Mouse (Mus musculus) stomach, postnatal 0 days (tissue): Measurements from ENCODE around the gene Alg2. TPM values are rescaled to one million over a fixed set of nuclear protein-coding genes. Genes with fewer than 3 reads are reported as not detected.

Experiments used
- ATAC-seq: fragments of 200-750 bp; cut with Nextera tagmentation; 2 replicates; pipeline ENCODE4 v1.8.0; 2017; ENCODE audit not compliant: low FRiP score, low TSS enrichment
- DNase-seq: peaks from one replicate; pipeline ENCODE4 v3.0.0-alpha.2; 2016; ENCODE audit warnings: low spot score
- H3K27ac ChIP-seq: fragments of 300-500 bp; sonication (generic); replicated peaks from 2 replicates; pipeline ENCODE4 v1.5.1; 2014; ENCODE audit warnings: mild to moderate bottlenecking, control low read depth
- H3K27me3 ChIP-seq: fragments of 300-500 bp; sonication (generic); 2 replicates; pipeline ENCODE4 v1.6.1; 2014; ENCODE audit warnings: low read length; ENCODE audit not compliant: control insufficient read depth, insufficient read depth
- H3K36me3 ChIP-seq: fragments of 300-500 bp; sonication (generic); 2 replicates; pipeline ENCODE4 v1.6.1; 2014; ENCODE audit warnings: low read length, mixed read lengths; ENCODE audit not compliant: control insufficient read depth, insufficient read depth
- H3K4me1 ChIP-seq: fragments of 300-500 bp; sonication (generic); replicated peaks from 2 replicates; pipeline ENCODE4 v1.6.1; 2014; ENCODE audit warnings: antibody characterized with exemption; ENCODE audit not compliant: control insufficient read depth, insufficient read depth
- H3K4me2 ChIP-seq: fragments of 300-500 bp; sonication (generic); replicated peaks from 2 replicates; pipeline ENCODE4 v1.6.1; 2014; ENCODE audit warnings: low read depth, mild to moderate bottlenecking, control low read depth, moderate library complexity
- H3K4me3 ChIP-seq: fragments of 300-500 bp; sonication (generic); 2 replicates; pipeline ENCODE4 v1.5.1; 2014; ENCODE audit warnings: low read depth, low read length, control low read depth
- H3K9ac ChIP-seq: fragments of 300-500 bp; sonication (generic); 2 replicates; pipeline ENCODE4 v1.6.1; 2014; ENCODE audit warnings: mild to moderate bottlenecking, low read length, control low read depth, mixed read lengths
- H3K9me3 ChIP-seq: fragments of 300-500 bp; sonication (generic); 2 replicates; pipeline ENCODE4 v1.6.1; 2016; ENCODE audit warnings: low read length; ENCODE audit not compliant: control insufficient read depth
- CTCF ChIP-seq: IDR thresholded peaks from 2 replicates; pipeline ENCODE4 v1.5.1; 2016; ENCODE audit warnings: antibody characterized with exemption, low read depth, mild to moderate bottlenecking, moderate library complexity
- EP300 ChIP-seq: optimal IDR thresholded peaks from 2 replicates; pipeline ENCODE3; 2016; ENCODE audit warnings: antibody characterized with exemption
- WGBS: fragments of 180-500 bp; shearing (Covaris S2); extraction: QIAGEN DNeasy Blood & Tissue Kit; methylation state at CpG from one replicate; pipeline ENCODE4 v1.1.7; 2014; 5-methylcytosine and 5-hydroxymethylcytosine counted together
- polyA plus RNA-seq: library from polyadenylated mRNA; unstranded; fragments of >200 nt; fragmentation: Nextera tagmentation; extraction: Ambion mirVana; gene quantifications from 2 replicates; pipeline ENCODE4 v1.2.1, GENCODE M21; 2015

Alg2 gene
- polyA plus RNA-seq, 1 experiment from 2014 or later = 24.5 TPM

GRCm38 (mm10) chr4:47448526-47448925, 25.6 kb downstream of the Alg2 start:
- Histone ChIP-seq H3K9me3 (no peaks in the 10 kb centered on the region), H3K27me3 (no peaks in the 10 kb centered on the region), H3K9ac (no peak overlapping the region), H3K4me2 (no peak overlapping the region), H3K27ac (no peak overlapping the region), H3K36me3 (no peaks in the 10 kb centered on the region), H3K4me3 (no peak overlapping the region), H3K4me1 (no peaks in the 10 kb centered on the region)
- WGBS = 81% methylated on average over 3 of the region's 3 CpGs
- TF ChIP-seq EP300 = no peak
- TF ChIP-seq CTCF = no peak
- DNase-seq = no peak
- ATAC-seq = no peak

GRCm38 (mm10) chr4:47440951-47441350, 33.2 kb downstream of the Alg2 start:
- Histone ChIP-seq H3K9ac (no peak overlapping the region), H3K4me3 (no peak overlapping the region), H3K27ac (no peak overlapping the region), H3K4me1 (no peaks in the 10 kb centered on the region), H3K9me3 (no peaks in the 10 kb centered on the region), H3K4me2 (no peak overlapping the region), H3K27me3 (no peaks in the 10 kb centered on the region), H3K36me3 (no peaks in the 10 kb centered on the region)
- 90% methylated on average over 11 of the region's 11 CpGs for WGBS
- TF ChIP-seq EP300 (no peak), CTCF (no peak)
- no peak for ATAC-seq
- DNase-seq = no peak

GRCm38 (mm10) chr4:47438956-47439355, 35.2 kb downstream of the Alg2 start:
- Histone ChIP-seq H3K4me2 (no peak overlapping the region), H3K4me3 (no peak overlapping the region), H3K9me3 (no peaks in the 10 kb centered on the region), H3K4me1 (no peaks in the 10 kb centered on the region), H3K36me3 (no peaks in the 10 kb centered on the region), H3K9ac (no peak overlapping the region), H3K27ac (no peak overlapping the region), H3K27me3 (no peaks in the 10 kb centered on the region)
- no peak for TF ChIP-seq CTCF
- TF ChIP-seq EP300 = no peak
- no peak for DNase-seq
- WGBS = 83% methylated on average over 6 of the region's 6 CpGs
- ATAC-seq = no peak

- Histone ChIP-seq H3K36me3 (no peaks in the 10 kb centered on the region), H3K4me1 (no peaks in the 10 kb centered on the region), H3K27ac (peak overlapping the region; percentile 67; the same call in 1 of the 2 replicates), H3K27me3 (no peaks in the 10 kb centered on the region), H3K9ac (peak overlapping the region; percentile 66), H3K9me3 (no peaks in the 10 kb centered on the region), H3K4me3 (peak overlapping the region; percentile 58), H3K4me2 (peak overlapping the region; percentile 98)
- ATAC-seq (peak; percentile 82), DNase-seq (peak; percentile 83)
- TF ChIP-seq EP300 (no peak), CTCF (peak; percentile 93)
- under 1% methylated on average over 33 of the region's 33 CpGs for WGBS
Observed at GRCm38 (mm10) chr4:47437365-47438340, 36.5 kb downstream of the Alg2 start.

GRCm38 (mm10) chr4:47435566-47436360, 38.4 kb downstream of the Alg2 start:
- no peak for DNase-seq
- Histone ChIP-seq H3K4me3 (no peak overlapping the region), H3K27ac (no peak overlapping the region), H3K27me3 (no peaks in the 10 kb centered on the region), H3K36me3 (no peaks in the 10 kb centered on the region), H3K4me1 (no peaks in the 10 kb centered on the region), H3K4me2 (peak overlapping the region; percentile 31; the same call in 1 of the 2 replicates), H3K9ac (no peak overlapping the region), H3K9me3 (no peaks in the 10 kb centered on the region)
- WGBS = 43% methylated on average over 28 of the region's 28 CpGs
- no peak for TF ChIP-seq CTCF
- no peak for TF ChIP-seq EP300
- ATAC-seq = no peak
